Mouse (Mus musculus) c-Kit-positive CD71-positive TER-119-negative erythroid progenitor cells, embryonic 14.5 days (primary cell): ENCODE data around the gene Alx3.
A peak's percentile ranks its signal among the peaks of the same experiment; 100 is the strongest.

Experiments
- DNase-seq: peaks from one replicate; pipeline ENCODE4 v3.0.0-alpha.2; 2013; ENCODE audit warnings: low read depth

The Alx3 gene

GRCm38 (mm10) chr3:107594662-107595263 lies at the start of gene Alx3:
Gene Alx3, plus strand, starts transcription at chr3:107595031.
- no peak for DNase-seq

DNA sequence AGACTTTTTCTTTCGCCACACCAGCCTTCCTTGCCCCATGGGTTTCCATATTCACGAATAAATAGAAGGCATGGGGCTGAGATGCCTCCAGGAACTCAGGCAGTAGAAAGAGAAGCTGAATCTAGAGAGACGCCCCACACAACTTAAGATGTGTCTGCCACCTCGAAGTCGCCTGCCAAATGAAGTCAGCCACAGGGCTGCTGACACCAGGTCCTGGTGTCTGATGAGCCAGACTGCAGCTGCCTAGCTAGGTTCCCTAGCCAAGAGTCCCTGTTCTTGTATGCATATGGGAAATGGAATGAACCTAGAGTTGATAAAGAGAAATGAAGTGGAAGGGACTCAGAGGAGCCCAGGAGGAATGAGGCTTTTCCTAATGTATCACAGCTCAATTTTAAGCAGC lies 49.6 kb upstream of the Alx3 start:
- DNase-seq, result no peak

- no peak for DNase-seq
Observed at GRCm38 (mm10) chr3:107545716-107546412, 49.0 kb upstream of the Alx3 start.

DNA sequence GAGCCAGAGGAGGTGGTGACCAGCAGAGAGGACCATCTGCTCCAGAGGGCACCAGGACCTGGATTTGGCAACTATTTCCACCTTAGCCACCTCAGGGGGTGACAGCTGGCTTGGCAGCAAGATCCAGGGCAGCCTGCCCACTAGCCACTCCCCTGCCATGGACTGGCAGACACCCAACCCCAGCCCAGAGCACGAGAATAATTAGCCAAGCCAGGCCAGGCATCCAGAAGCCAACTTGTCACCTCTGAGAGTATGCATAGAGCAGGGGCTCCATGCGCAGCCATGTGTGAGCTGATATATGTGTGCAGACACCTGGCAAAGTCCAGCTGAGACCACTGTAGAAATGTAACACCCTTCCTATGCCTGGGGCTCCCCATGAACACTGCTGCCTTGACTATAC lies 47.9 kb upstream of the Alx3 start:
- DNase-seq, result no peak

- peak; percentile 34 for DNase-seq
Observed at GRCm38 (mm10) chr3:107550409-107551049, 44.3 kb upstream of the Alx3 start.

DNA sequence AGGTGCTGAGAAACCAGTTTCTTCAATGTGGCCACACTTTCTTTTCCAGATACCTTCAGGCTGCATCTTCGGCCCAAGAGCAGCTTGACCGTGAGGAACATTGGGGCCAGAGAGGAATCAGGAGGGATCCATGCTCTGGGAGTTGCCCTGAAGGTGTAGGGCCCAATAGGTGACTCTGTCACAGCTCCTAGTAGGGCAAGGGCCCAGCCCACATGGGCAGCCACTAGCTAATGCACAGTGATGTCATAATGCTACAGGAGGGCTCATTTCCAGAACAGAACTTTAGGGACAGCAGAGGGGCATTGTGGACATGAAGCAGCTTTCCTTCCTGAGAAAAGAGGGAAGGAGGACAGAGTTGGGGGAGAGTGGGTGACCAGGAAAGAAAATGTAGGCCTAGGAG lies 40.0 kb upstream of the Alx3 start, which contains the start of gene Ubl4b:
TSS of gene Ubl4b (minus strand) at position 232 of the 400 bp plus-strand sequence.
- no peak for DNase-seq

DNA sequence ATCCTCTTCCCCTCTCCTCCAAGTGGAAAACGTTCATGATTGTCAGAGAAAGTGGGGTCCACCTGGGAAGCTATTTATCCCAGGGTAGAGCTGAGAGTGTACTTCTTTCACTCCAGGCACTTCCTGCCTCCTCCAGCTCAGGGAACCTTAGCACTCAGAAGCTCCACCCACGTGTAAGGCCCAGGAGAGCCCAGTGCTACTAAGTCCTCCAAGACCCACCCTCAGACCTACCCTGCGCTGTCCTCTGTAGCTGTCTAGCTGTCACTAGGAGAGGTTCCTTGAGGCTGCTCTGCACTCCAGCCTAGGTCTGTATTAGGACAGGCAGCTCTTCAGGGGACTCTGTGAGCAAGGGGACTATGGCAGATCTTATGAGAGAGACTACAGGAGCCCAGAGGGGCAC lies 36.1 kb upstream of the Alx3 start:
- DNase-seq, result no peak

- no peak for DNase-seq
Observed at GRCm38 (mm10) chr3:107559183-107559582, 35.6 kb upstream of the Alx3 start.

DNA sequence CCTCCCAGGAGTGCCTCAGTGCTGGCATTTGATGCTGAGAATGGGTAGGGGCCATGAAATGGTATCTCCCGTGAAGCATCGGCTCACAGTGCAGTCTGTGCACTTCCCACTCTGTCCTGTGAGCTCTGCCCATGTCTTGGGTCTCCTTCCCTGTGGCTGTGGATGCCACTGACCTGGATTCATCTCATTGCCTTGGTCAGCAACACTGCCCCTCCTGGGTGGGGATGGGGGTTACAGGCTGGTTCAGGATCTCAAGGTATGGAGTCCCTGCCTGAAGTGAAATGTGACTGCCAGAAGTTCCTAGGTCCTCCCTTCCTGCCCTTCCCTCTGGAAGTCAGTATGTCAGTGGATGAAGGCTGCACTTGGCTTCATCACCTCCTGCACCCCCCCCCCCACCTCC lies 32.7 kb upstream of the Alx3 start:
- DNase-seq, result no peak

DNA sequence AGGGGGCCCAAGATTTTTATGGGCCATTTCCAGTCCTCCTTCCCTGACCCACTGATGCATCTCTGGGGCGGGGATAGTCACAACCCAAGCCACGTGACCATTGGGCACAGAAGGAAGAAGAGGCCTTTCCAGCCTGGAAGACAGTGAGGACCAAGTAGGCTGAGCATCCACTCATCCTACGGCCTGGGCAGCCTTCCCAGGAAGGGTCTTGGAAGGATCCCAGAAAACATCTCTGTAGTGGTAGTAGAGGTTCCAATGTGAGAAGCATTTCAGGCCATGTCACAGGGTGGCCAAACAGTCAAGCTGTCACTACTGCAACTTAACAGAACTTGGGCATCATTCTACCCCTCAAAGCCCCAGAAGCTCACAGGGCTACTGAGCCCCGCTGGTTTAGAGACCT lies 32.2 kb upstream of the Alx3 start:
- DNase-seq, result no peak

- no peak for DNase-seq
Observed at GRCm38 (mm10) chr3:107563880-107564279, 31.0 kb upstream of the Alx3 start.

DNA sequence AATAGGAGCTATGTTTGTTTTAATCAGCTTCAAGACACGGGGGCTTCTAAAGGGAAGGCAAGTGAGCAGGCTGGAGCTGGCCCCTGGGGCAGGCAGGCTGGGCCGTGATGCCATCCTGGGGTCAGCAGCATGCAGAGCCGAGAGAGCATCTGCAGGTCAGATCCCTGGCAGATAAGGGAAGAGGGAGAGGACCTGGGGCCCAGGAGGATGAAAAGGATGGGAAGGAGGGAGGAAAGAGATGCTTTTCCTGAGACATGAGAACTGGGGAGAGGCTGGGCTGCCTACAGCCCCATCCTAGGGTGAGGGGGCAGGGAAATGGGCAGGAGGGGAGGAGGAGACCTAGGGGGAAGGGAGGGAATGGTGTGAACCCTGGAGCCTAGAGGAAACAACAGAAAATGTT lies 29.5 kb upstream of the Alx3 start:
- no peak for DNase-seq

GRCm38 (mm10) chr3:107567766-107568165 lies 27.1 kb upstream of the Alx3 start:
- DNase-seq, result no peak

DNA sequence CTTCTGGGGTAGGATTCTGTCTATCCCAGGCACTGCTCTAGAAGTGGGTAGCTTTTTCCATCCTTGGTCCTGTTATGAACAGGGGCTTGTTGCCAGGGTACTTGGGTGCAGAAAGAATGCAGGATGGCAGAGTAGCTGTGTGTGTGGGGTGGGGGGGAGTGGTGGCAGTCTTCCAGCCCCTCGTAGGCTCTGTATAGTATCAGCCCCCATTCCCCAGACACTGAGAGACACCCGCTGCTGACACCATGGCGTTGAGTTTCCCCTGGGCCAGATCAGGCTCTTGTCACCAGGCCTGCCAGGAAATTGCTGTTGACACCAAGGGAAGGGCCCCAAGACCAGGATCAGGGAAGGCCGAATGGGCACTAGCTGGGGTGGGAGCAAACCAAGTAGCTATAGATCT lies 26.1 kb upstream of the Alx3 start:
- DNase-seq, result no peak

- DNase-seq, result no peak
Observed at GRCm38 (mm10) chr3:107571205-107571604, 23.6 kb upstream of the Alx3 start.

- DNase-seq, result no peak
Observed at GRCm38 (mm10) chr3:107576807-107577206, 18.0 kb upstream of the Alx3 start.

DNA sequence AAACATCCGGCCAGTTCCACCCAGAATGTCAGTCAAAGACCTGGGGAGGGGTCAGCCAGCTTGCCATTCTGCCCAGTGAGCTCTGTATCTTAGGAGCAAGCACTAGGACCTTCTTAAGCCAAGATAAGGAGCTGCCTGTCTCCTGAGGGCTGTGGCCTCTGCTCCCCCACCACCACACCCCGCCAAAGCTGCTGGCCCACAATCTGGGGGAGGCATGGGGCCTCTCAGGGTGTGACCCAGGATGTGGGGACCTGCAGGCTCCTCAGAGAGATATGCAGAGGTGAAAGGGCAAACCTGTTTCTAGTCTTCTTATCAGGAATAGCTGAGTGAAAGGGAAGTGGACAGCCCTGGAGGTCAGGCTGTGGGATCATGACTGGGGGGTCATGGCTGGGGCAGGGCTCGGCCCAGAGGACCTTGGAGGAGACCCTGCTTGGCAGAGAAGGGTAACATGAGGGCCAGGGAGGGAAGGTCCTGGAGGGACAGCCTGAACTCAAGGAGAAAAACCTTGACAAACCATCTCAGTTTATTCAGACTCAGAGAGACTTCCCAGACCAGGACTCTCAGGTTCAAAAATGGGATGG lies 16.9 kb upstream of the Alx3 start:
- peak; percentile 41 for DNase-seq

- peak; percentile 63 for DNase-seq
Observed at GRCm38 (mm10) chr3:107579466-107579865, 15.4 kb upstream of the Alx3 start.

- no peak for DNase-seq
Observed at GRCm38 (mm10) chr3:107581103-107582010, 13.5 kb upstream of the Alx3 start.

DNA sequence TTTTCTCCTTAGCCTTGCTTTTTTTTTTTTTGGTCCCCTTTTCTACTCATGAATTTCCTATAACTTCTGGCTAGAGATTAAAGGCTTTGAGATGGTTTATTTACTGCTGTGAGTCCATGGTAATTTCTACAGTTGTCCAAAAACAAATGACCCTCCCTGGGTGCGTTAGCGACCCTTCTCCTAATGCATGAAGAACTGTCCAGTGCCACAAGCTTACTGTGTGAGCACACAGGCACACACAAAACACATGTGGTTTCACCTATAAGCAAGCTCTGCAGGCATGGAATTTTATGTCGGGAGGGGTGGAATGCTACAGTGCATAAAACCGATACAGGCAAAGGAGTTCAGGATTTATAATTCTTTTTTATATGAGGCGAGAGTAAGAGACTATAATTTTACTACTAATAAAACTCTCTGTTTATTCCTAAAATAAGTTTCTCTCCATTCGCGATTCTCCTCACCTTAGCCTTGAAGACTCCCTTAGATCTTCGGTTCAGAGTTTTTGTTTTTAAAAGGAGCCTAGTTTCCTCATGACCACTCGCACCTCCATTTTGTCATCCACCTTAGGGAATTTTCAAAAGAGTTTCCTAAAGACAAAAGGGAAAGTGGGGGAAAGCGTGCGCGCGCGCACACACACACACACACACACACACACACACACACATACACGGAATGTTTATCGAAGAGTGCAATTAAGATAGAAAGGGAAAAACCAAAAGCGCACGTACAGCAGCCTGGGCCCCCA lies 12.5 kb upstream of the Alx3 start:
- DNase-seq, result no peak
